Mouse (Mus musculus) thymus, adult 2 months (tissue): ENCODE data around the gene Col23a1.

Experiments
- CTCF ChIP-seq: fragments of 200-500 bp; IDR thresholded peaks from 2 replicates; pipeline ENCODE4 v1.5.1; 2012; ENCODE audit warnings: mild to moderate bottlenecking, control low read depth, low read length, moderate library complexity, borderline replicate concordance; ENCODE audit not compliant: control insufficient read depth, poor library complexity, insufficient read depth; ENCODE audit errors: extremely low read depth
- POLR2A ChIP-seq: fragments of 200-500 bp; IDR thresholded peaks from 2 replicates; pipeline ENCODE4 v1.6.1; 2012; ENCODE audit warnings: mild to moderate bottlenecking, low read length, control low read depth, moderate library complexity; ENCODE audit not compliant: control insufficient read depth, poor library complexity, insufficient read depth; ENCODE audit errors: extremely low read depth

DNA sequence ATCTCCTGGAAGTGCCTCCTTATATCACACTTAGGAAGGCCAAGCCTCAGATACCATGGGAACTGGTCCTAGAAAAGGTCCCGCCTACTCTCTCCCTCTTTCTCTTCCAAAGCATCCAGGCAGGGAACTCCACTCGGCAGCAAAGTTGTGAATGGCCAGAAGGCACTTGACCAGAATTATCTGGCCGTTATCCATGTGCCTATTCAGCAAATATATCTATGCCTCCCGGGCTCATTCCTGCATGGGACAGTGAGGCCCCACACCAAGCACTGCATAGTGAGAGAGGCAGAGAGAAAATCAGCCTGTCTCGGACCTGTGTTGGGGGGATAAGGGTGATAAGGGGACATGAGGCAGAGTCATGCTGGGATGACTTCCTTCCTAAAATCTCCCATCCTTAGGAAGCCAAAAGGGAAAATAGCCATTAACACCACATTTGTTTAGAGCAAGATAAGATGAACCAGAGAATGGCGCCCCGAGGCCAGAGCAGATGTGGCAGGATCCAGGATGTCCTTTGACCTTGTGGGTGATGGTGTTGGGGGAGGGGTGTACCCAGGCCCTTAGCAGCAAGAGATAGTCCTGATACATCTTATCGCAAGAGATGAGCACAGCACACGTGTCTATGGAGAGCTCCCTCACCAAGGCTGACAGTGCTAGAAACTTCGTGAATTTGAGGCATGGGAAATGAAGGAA, 196.2 kb downstream of the Col23a1 start:
- TF ChIP-seq CTCF (no peak), POLR2A (no peak)
